Mouse (Mus musculus) thymus, adult 2 months (tissue): ENCODE data around the gene Cbfa2t3.

Experiments
- CTCF ChIP-seq: fragments of 200-500 bp; IDR thresholded peaks from 2 replicates; pipeline ENCODE4 v1.5.1; 2012; ENCODE audit warnings: mild to moderate bottlenecking, control low read depth, low read length, moderate library complexity, borderline replicate concordance; ENCODE audit not compliant: control insufficient read depth, poor library complexity, insufficient read depth; ENCODE audit errors: extremely low read depth
- POLR2A ChIP-seq: fragments of 200-500 bp; IDR thresholded peaks from 2 replicates; pipeline ENCODE4 v1.6.1; 2012; ENCODE audit warnings: mild to moderate bottlenecking, low read length, control low read depth, moderate library complexity; ENCODE audit not compliant: control insufficient read depth, poor library complexity, insufficient read depth; ENCODE audit errors: extremely low read depth

GRCm38 (mm10) chr8:122616181-122616905, 82.6 kb downstream of the Cbfa2t3 start:
- TF ChIP-seq CTCF (no peak), POLR2A (no peak)
